17 mouse cellular contexts compared by ENCODE assay signal in the genomic region with DNA sequence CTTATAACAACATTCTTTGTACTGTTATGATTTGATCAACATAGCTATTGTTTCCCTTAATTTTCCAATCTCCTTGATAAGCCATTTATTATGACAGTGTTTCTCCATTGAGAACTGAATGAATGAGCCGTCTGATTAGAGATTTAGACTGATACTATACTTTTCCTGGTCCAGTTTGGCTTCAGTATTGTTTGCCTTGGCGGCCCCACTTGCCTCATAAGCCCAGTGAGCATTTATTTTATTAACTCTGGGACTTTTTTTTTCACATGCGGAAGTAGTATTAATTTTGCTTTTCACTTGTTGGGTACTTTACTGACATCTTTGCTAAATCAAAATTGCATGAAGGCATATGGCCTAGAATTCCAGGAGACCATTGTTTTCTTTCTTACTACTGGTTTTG. TPM values are rescaled to one million over a fixed set of nuclear protein-coding genes. Genes with fewer than 3 reads are reported as not detected.
DNase-seq lines count a peak whose midpoint lies in the region; ATAC-seq lines count a peak whose summit lies in the region.
"Had no signal": no experiment of that assay in that cellular context is flagged by ENCODE, and none has a peak within 500 bp of the region (broad histone marks: within the 10 kb centered on the region; RNA-seq: fewer than 3 reads in every experiment).

No protein-coding gene starts in this region.

- peak; percentile 76 for DNase-seq in kidney, postnatal 10 days
- DNase-seq in kidney, adult 11 months, result no peak
- DNase-seq in kidney, postnatal 4 days, result peak; percentile 70 to 71
- DNase-seq in kidney, adult 18-20 months, result no peak
- peak; percentile 33 for DNase-seq in adipocyte (ENCODE audit: low spot score)
- DNase-seq: adrenal gland, adult 8-10 months; adrenal gland, postnatal 14 days; adrenal gland, postnatal 36 days; cerebellum, adult 11-12 months; cerebellum, adult 2 months; cerebellum, adult 9-10 months; cerebellum, postnatal 10 days; cerebellum, postnatal 25 days; forebrain, postnatal 0 days had no signal

- ATAC-seq in CD4-positive, CD25-positive, alpha-beta regulatory T cell, adult 4 months, result no peak
- ATAC-seq: forebrain, embryonic 13.5 days; forebrain, embryonic 15.5 days; forebrain, postnatal 0 days had no signal

RNA-seq across cellular contexts. Expression of a gene that starts 59.9 kb away (rescaled TPM):
- polyA plus RNA-seq in CD4-positive, CD25-positive, alpha-beta regulatory T cell, adult 4 months (2017; shearing (Covaris generic)), result 10 to 100 TPM; 25.6 to 26.7 TPM

Comparison
In these comparisons a context has a peak if more than half of its experiments do, and no peak if none do; other contexts are left out.
1. DNase-seq: peak in kidney, postnatal 10 days (single experiment), kidney, postnatal 4 days (2 of 2) and adipocyte (single experiment); none in kidney, adult 11 months (single experiment) and kidney, adult 18-20 months (single experiment).